Mouse (Mus musculus) yolk sac, embryonic 10.5 days (tissue): ENCODE results near the gene Dap.

Experiments
- DNase-seq: peaks from one replicate; pipeline ENCODE4 v3.0.0-alpha.2; 2017; ENCODE audit warnings: low spot score

The Dap gene

GRCm38 (mm10) chr15:31224135-31224761, at the start of gene Dap:
TSS of gene Dap (plus strand) at chr15:31224314.
- peak; percentile 96 for DNase-seq

GRCm38 (mm10) chr15:31176566-31176965, 47.5 kb upstream of the Dap start:
- no peak for DNase-seq

GRCm38 (mm10) chr15:31184651-31185443, 39.3 kb upstream of the Dap start:
- no peak for DNase-seq

GRCm38 (mm10) chr15:31185506-31185905, 38.6 kb upstream of the Dap start:
- DNase-seq, result no peak

- no peak for DNase-seq
Observed at GRCm38 (mm10) chr15:31186371-31186901, 37.7 kb upstream of the Dap start.

GRCm38 (mm10) chr15:31192563-31192962, 31.6 kb upstream of the Dap start:
- no peak for DNase-seq

- DNase-seq, result no peak
Observed at GRCm38 (mm10) chr15:31195776-31196175, 28.3 kb upstream of the Dap start.

GRCm38 (mm10) chr15:31207346-31208093, 16.6 kb upstream of the Dap start:
- DNase-seq, result no peak

- no peak for DNase-seq
Observed at GRCm38 (mm10) chr15:31211910-31212309, 12.2 kb upstream of the Dap start.

GRCm38 (mm10) chr15:31213619-31214270, 10.4 kb upstream of the Dap start:
- DNase-seq, result no peak

- DNase-seq, result no peak
Observed at GRCm38 (mm10) chr15:31222216-31222615, 1.9 kb upstream of the Dap start.

GRCm38 (mm10) chr15:31223596-31224134, 449 bp upstream of the Dap start:
- no peak for DNase-seq

- DNase-seq, result no peak
Observed at GRCm38 (mm10) chr15:31224806-31225642, 910 bp downstream of the Dap start.

GRCm38 (mm10) chr15:31225643-31226325, 1.7 kb downstream of the Dap start:
- peak; percentile 26 for DNase-seq

GRCm38 (mm10) chr15:31226464-31226863, 2.4 kb downstream of the Dap start:
- peak; percentile 82 for DNase-seq

GRCm38 (mm10) chr15:31227793-31228192, 3.7 kb downstream of the Dap start:
- DNase-seq, result no peak

- no peak for DNase-seq
Observed at GRCm38 (mm10) chr15:31233006-31233405, 8.9 kb downstream of the Dap start.

GRCm38 (mm10) chr15:31235794-31236548, 11.9 kb downstream of the Dap start:
- peak; percentile 80 for DNase-seq

- no peak for DNase-seq
Observed at GRCm38 (mm10) chr15:31236549-31236907, 12.4 kb downstream of the Dap start.

GRCm38 (mm10) chr15:31237368-31237767, 13.3 kb downstream of the Dap start:
- no peak for DNase-seq
